ENCODE assay signal across 16 mouse cellular contexts in genomic region chr1:114835926-114836325, GRCm38 (mm10).
"Had no signal": no experiment of that assay in that cellular context is flagged by ENCODE, and none has a peak within 500 bp of the region (broad histone marks: within the 10 kb centered on the region; RNA-seq: fewer than 3 reads in every experiment).

No protein-coding gene starts in this region.

- H3K9me3 ChIP-seq: neural tube, embryonic 12.5 days; neural tube, embryonic 13.5 days; neural tube, embryonic 15.5 days; stomach, embryonic 15.5 days had no signal

- H3K27ac ChIP-seq: neural tube, embryonic 12.5 days; neural tube, embryonic 13.5 days; neural tube, embryonic 15.5 days; stomach, embryonic 15.5 days; stomach, postnatal 0 days had no signal

- DNase-seq: retina, postnatal 1 day; right cerebral cortex, adult 18-20 months; right cerebral cortex, postnatal 14 days; right cerebral cortex, postnatal 25 days; right cerebral cortex, postnatal 4 days; spleen, adult 18-20 months; thymus, adult 18-20 months; thymus, adult 2 months; thymus, postnatal 25 days; thymus, postnatal 36 days; thymus, postnatal 4 days had no signal

- H3K4me3 ChIP-seq: neural tube, embryonic 12.5 days; neural tube, embryonic 13.5 days; neural tube, embryonic 15.5 days; stomach, embryonic 15.5 days had no signal

- H3K27me3 ChIP-seq: neural tube, embryonic 12.5 days; neural tube, embryonic 13.5 days; neural tube, embryonic 15.5 days; stomach, embryonic 15.5 days had no signal

- H3K4me2 ChIP-seq: neural tube, embryonic 12.5 days; neural tube, embryonic 13.5 days; neural tube, embryonic 15.5 days; stomach, embryonic 15.5 days had no signal

- H3K4me1 ChIP-seq: neural tube, embryonic 12.5 days; neural tube, embryonic 13.5 days; neural tube, embryonic 15.5 days; stomach, embryonic 15.5 days had no signal

- H3K36me3 ChIP-seq: neural tube, embryonic 12.5 days; neural tube, embryonic 13.5 days; neural tube, embryonic 15.5 days; stomach, embryonic 15.5 days had no signal

- H3K9ac ChIP-seq: neural tube, embryonic 12.5 days; neural tube, embryonic 13.5 days; neural tube, embryonic 15.5 days; stomach, embryonic 15.5 days had no signal
